Mouse (Mus musculus): ENCODE measurements around the gene Capg. TPM values are rescaled to one million over a fixed set of nuclear protein-coding genes. Genes with fewer than 3 reads are reported as not detected.
"Not testable (repeated sequence)": the region's sequence is repeated elsewhere in the genome, so short reads cannot be mapped to it uniquely, and the experiment has no call there.

Gene Capg
- total and polyA plus RNA-seq, 2 experiments from 2014 or later = 7.6 to 8.9 TPM

- H3K36me3 ChIP-seq (ENCODE audit: insufficient read depth) = no peaks in the 10 kb centered on the region
- no peak overlapping the region for H3K27ac ChIP-seq (ENCODE audit: low read depth, low read length)
- no peaks in the 10 kb centered on the region for H3K4me1 ChIP-seq (ENCODE audit: insufficient read depth)
- no peaks in the 10 kb centered on the region for H3K27me3 ChIP-seq (ENCODE audit: insufficient read depth, low read length)
- no peak for DNase-seq
- ATAC-seq = no peak
- 72% methylated on average over 10 of the region's 10 CpGs for WGBS
- H3K9me3 ChIP-seq (ENCODE audit: low read length) = no peaks in the 10 kb centered on the region
- no peak overlapping the region for H3K9ac ChIP-seq
- H3K4me3 ChIP-seq (ENCODE audit: low read depth, low read length) = no peak overlapping the region
- no peak for TF ChIP-seq CTCF (IDR thresholded peaks at IDR 0.05; ENCODE audit: low read depth)
- H3K4me2 ChIP-seq (ENCODE audit: low read depth) = no peak overlapping the region
Observed at GRCm38 (mm10) chr6:72528410-72529151, 15.6 kb upstream of the Capg start.

- Histone ChIP-seq H3K4me1 (ENCODE audit: insufficient read depth) (0 out of 2 replicates have a peak, but pooled peaks cover 2% of the 10 kb centered on the region), H3K36me3 (ENCODE audit: insufficient read depth) (no peaks in the 10 kb centered on the region), H3K27ac (ENCODE audit: low read depth, low read length) (no peak overlapping the region), H3K9me3 (ENCODE audit: low read length) (no peaks in the 10 kb centered on the region), H3K9ac (no peak overlapping the region), H3K4me3 (ENCODE audit: low read depth, low read length) (no peak overlapping the region), H3K27me3 (ENCODE audit: insufficient read depth, low read length) (no peaks in the 10 kb centered on the region), H3K4me2 (ENCODE audit: low read depth) (no peak overlapping the region)
- WGBS = 66% methylated on average over 4 of the region's 4 CpGs
- DNase-seq = no peak
- no peak for ATAC-seq
- TF ChIP-seq CTCF (IDR thresholded peaks at IDR 0.05; ENCODE audit: low read depth) = no peak
Observed at GRCm38 (mm10) chr6:72532580-72532979, 11.6 kb upstream of the Capg start.

GRCm38 (mm10) chr6:72533555-72533954 is 10.6 kb upstream of the Capg start:
- 31% methylated on average over 1 of the region's 1 CpGs for WGBS
- H3K4me3 ChIP-seq (ENCODE audit: low read depth, low read length); H3K4me1 ChIP-seq (ENCODE audit: insufficient read depth); DNase-seq; H3K4me2 ChIP-seq (ENCODE audit: low read depth); H3K9me3 ChIP-seq (ENCODE audit: low read length); H3K36me3 ChIP-seq (ENCODE audit: insufficient read depth); H3K9ac ChIP-seq; H3K27ac ChIP-seq (ENCODE audit: low read depth, low read length); ATAC-seq; H3K27me3 ChIP-seq (ENCODE audit: insufficient read depth, low read length): not testable (repeated sequence)

GRCm38 (mm10) chr6:72534035-72534809 is 10.0 kb upstream of the Capg start:
- Histone ChIP-seq H3K27ac (ENCODE audit: low read depth, low read length) (no peak overlapping the region), H3K9ac (no peak overlapping the region), H3K4me1 (ENCODE audit: insufficient read depth) (peaks cover 7% of the 10 kb centered on the region; the same call in 1 of the 2 replicates), H3K4me3 (ENCODE audit: low read depth, low read length) (no peak overlapping the region), H3K9me3 (ENCODE audit: low read length) (no peaks in the 10 kb centered on the region), H3K4me2 (ENCODE audit: low read depth) (no peak overlapping the region), H3K36me3 (ENCODE audit: insufficient read depth) (no peaks in the 10 kb centered on the region), H3K27me3 (ENCODE audit: insufficient read depth, low read length) (no peaks in the 10 kb centered on the region)
- peak; percentile 25 for ATAC-seq
- 34% methylated on average over 9 of the region's 9 CpGs for WGBS
- DNase-seq = peak; percentile 90
- TF ChIP-seq CTCF (IDR thresholded peaks at IDR 0.05; ENCODE audit: low read depth) = peak; percentile 100

GRCm38 (mm10) chr6:72535165-72535564 is 9.0 kb upstream of the Capg start:
- H3K9me3 ChIP-seq (ENCODE audit: low read length) = no peaks in the 10 kb centered on the region
- peaks cover 7% of the 10 kb centered on the region; the same call in 1 of the 2 replicates for H3K4me1 ChIP-seq (ENCODE audit: insufficient read depth)
- no peaks in the 10 kb centered on the region for H3K36me3 ChIP-seq (ENCODE audit: insufficient read depth)
- no peaks in the 10 kb centered on the region for H3K27me3 ChIP-seq (ENCODE audit: insufficient read depth, low read length)
- DNase-seq (peak; percentile 91), ATAC-seq (no peak)
- WGBS = 4% methylated on average over 9 of the region's 9 CpGs
- H3K9ac ChIP-seq = no peak overlapping the region
- peak overlapping the region; percentile 67 for H3K27ac ChIP-seq (ENCODE audit: low read depth, low read length)
- H3K4me3 ChIP-seq (ENCODE audit: low read depth, low read length) = no peak overlapping the region
- H3K4me2 ChIP-seq (ENCODE audit: low read depth) = peak overlapping the region; percentile 43
- TF ChIP-seq CTCF (IDR thresholded peaks at IDR 0.05; ENCODE audit: low read depth) = peak; percentile 90

- no peak for TF ChIP-seq CTCF (IDR thresholded peaks at IDR 0.05; ENCODE audit: low read depth)
- ATAC-seq (no peak), DNase-seq (no peak)
- no peaks in the 10 kb centered on the region for H3K27me3 ChIP-seq (ENCODE audit: insufficient read depth, low read length)
- 56% methylated on average over 10 of the region's 10 CpGs for WGBS
- no peaks in the 10 kb centered on the region for H3K36me3 ChIP-seq (ENCODE audit: insufficient read depth)
- peak overlapping the region; percentile 65 for H3K4me2 ChIP-seq (ENCODE audit: low read depth)
- peaks cover 7% of the 10 kb centered on the region; the same call in 1 of the 2 replicates for H3K4me1 ChIP-seq (ENCODE audit: insufficient read depth)
- peak overlapping the region; percentile 61 for H3K9ac ChIP-seq
- H3K9me3 ChIP-seq (ENCODE audit: low read length) = no peaks in the 10 kb centered on the region
- H3K4me3 ChIP-seq (ENCODE audit: low read depth, low read length) = peak overlapping the region; percentile 42
- peak overlapping the region; percentile 47; the same call in 1 of the 2 replicates for H3K27ac ChIP-seq (ENCODE audit: low read depth, low read length)
Observed at GRCm38 (mm10) chr6:72537998-72538500, 6.1 kb upstream of the Capg start.
